Mouse (Mus musculus) ovary, adult 18-20 months (tissue): Measurements from ENCODE around the gene Nadsyn1.
A peak's percentile ranks its signal among the peaks of the same experiment; 100 is the strongest.

Source experiments
- DNase-seq: peaks from one replicate; pipeline ENCODE4 v3.0.0; 2022; ENCODE audit warnings: low spot score, mixed read lengths

The Nadsyn1 gene

GRCm38 (mm10) chr7:143822375-143823265, at the start of gene Nadsyn1, which contains the start of gene Dhcr7:
Nadsyn1 (minus strand) TSS chr7:143822849.
Dhcr7 (plus strand) TSS chr7:143823145.
- peak; percentile 99 for DNase-seq

GRCm38 (mm10) chr7:143868874-143869273, 46.2 kb upstream of the Nadsyn1 start:
- DNase-seq, result no peak

DNA sequence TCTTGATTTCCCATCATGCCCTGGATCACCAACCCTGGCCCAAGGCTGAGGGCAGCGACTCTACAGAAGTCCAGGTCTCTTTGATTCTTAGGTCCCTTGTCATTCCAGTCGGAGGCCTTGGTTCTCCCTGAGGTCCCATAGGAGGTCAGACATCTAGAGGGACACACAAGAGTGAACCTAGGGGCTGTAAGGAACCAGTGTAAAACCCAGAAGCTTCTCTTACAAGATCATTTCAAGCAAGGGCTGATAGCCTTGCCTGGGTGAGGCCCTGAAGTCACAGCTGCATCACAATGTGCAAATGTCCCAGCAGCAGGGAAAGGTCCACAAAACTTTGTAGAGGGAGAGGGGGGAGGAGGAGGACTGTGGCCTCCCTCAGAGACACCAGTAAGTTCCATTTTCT, 43.9 kb upstream of the Nadsyn1 start, which contains the start of gene Gm498:
TSS of gene Gm498 (plus strand) at position 301 of the 400 bp plus-strand sequence.
- no peak for DNase-seq

DNA sequence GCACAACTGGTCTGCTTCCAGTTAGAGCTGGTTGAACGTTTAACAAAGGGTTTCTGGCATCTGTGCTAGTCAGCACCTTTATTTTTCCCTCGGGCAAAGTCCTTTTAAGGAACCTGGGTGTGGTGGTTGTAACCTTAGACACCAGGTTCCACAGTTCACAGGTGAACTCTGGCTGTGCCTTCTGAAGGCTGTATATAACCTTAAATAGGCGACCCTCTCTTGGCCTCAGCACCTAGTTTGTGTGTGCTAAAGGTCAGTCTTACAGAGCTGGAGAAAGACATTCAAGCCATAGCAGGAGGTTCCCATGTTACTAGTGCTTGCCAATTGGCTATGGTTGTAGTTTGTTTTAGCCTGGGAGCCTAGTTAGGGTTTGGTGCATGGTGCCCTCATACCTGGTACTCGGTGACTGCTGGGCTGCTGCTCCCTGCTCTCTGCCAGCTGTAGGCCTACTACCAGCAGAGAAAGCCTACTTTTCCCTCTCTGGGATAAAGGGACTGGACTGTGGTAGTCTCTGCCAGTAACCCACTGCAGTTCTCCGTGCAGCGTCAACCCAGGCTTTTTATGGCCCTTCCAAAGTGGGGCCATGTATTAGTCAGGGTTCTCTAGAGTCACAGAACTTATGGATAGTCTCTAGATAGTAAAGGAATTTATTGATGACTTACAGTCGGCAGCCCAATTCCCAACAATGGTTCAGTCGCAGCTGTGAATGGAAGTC, 26.3 kb upstream of the Nadsyn1 start:
- no peak for DNase-seq

DNA sequence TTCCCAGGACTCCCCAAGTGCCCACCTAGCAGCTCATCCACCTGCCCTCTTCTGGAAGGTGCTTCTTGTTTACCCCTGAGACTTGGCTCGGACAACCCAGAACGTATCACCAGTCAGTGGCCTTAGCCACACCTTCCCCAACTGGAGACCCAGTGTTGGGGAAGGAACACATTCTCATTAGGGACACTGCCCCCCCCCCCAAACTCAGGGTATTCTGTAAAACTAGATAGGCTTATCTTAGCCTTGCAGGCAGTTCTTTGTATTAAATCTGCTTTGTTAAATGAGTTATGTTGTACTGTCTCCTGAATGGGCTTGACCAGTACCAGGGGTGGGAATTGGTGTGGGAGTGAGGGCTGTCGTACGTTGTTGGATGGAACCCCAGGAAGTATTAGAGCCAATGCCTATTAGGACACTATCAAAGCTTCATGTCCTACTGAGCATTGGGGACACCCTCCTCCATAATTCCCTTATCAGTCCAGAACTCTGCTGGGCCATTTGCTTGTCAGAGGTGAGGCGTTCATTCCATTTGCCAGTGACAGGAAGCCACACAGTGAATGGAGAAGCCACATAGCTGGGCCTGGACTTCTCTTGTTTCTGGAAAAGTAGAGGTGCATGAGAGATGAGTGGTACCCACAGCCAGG, 25.6 kb upstream of the Nadsyn1 start:
- no peak for DNase-seq

GRCm38 (mm10) chr7:143841301-143841700, 18.7 kb upstream of the Nadsyn1 start:
- DNase-seq, result no peak

DNA sequence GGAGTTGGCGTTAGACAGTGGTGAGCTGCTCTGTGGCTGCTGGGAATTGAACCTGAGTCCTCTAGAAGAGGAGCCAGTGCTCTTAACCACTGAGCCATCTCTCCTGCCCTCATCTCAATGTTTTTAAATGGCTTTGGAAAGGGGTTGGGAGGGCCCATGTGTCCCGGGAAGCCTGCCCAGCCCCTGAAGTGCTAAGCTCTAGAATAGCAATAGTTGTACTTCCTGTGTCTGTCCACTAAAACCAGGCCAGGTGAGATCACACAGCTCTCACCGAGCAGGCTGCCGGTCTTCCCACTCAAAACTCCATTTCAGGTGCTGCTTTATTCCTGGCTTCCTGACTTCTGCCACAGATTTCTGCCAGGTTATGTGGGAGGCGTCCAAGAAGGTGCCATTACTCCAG, 17.5 kb upstream of the Nadsyn1 start:
- no peak for DNase-seq

- no peak for DNase-seq
These were observed 15.2 kb upstream of the Nadsyn1 start for GRCm38 (mm10) chr7:143837705-143838358.

- DNase-seq, result no peak
These were observed 12.3 kb upstream of the Nadsyn1 start for GRCm38 (mm10) chr7:143834972-143835371.

- DNase-seq, result no peak
These were observed 11.7 kb upstream of the Nadsyn1 start for GRCm38 (mm10) chr7:143834316-143834715.

DNA sequence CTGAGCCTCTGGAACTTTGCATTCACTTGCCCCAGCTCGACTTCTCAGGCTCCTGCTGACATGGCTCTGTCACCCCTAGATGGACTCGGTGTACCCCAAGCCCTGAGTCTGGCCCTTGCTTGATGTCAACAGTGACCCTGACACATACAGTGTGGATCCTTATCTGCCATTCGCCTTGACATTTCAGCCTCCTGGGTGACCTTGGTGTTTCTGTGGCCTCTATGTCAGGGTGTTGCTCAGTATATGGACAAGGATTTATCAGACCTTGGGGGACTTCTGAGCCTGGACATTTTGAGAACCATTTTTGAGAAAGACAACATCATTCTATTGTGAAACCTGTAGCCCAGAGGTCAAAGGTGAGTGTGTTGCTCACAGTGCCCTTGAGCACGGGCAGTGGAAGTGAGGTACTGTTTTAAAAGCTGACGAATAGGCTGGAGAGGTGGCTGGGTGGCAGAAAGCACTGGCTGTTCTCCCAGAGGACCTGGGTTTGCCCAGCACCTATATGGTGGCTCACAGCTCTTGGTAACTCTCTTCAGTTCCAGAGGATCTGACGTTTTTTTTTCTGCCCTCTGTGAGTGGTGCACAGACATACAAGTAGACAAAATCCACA, 11.0 kb upstream of the Nadsyn1 start:
- DNase-seq, result no peak

DNA sequence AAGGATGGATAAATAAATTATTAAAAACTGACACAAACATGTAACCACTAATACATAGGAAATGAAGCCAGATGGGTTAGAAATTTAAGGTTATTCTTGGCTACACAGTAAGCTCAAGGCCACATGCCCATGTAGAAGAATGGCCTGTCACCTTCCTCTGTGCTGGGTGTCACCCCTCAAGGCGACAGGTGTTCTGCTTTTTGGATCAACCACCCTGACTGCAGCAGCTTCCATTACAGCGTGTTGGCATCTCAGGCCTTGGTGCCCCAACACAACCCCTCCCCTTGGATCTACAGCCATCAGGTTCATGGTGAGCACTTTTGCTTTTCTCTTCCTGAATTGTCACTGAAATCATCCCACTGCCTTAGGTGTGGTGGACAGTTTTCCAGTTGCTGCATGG, 10.0 kb upstream of the Nadsyn1 start:
- DNase-seq, result no peak

- peak; percentile 61 for DNase-seq
These were observed 9.5 kb upstream of the Nadsyn1 start for GRCm38 (mm10) chr7:143832196-143832595.

GRCm38 (mm10) chr7:143830399-143830798, 7.8 kb upstream of the Nadsyn1 start:
- no peak for DNase-seq

- DNase-seq, result peak; percentile 95
These were observed 7.1 kb upstream of the Nadsyn1 start for GRCm38 (mm10) chr7:143829504-143830331.

DNA sequence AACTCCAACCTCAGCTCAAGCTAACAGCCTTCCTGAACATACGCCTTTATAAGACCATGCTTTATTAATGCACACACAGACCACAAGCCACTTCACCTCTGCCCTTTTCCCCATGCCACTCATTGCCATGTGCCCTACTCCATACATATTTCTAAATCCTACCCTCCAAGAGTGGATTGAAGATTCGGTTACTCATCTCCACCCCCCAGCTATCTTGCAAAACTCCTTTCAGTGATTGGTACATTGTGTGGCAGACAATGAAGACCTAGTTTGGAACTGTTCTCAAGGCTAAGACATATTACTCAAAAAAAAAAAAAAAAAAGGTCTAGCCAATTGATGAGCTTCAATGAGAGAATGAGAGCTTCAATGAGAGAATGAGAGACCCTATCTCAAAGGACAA, 4.3 kb upstream of the Nadsyn1 start:
- DNase-seq, result no peak

DNA sequence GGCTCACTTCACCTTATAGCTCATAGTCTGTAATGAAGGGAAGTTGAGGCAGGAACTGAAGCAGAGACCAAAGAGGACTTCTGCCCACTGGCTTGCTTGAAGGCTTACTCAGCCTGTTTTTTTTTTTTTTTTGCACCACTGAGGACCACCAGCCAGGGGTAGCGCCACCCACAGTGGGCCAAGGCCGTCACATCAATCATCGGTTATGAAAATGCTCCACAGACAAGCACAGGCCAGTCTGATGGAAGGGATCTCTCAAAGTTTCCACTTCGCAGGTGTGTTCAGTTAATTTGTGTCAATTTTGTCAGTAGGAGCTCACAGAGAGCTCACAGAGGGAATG, 587 bp upstream of the Nadsyn1 start:
- no peak for DNase-seq

DNA sequence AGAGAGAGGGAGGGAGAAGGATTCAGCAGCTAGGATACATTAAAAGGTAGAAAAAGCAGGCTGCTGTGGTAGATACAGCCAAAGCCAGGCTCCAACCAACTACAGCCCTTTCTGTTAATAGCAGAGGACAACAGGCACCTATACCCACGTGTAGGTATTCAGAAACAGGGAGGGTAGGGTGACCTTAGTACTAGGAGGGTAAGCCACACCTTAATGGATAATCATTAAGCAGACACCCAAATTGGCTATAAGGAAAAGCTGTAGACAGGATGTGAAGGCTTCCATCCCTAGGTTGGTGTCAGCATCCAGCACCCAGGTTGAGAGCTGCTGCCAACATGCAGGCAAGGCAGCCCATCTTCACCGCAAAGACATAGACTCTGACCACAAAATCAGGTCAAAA, 1.4 kb downstream of the Nadsyn1 start:
- no peak for DNase-seq

DNA sequence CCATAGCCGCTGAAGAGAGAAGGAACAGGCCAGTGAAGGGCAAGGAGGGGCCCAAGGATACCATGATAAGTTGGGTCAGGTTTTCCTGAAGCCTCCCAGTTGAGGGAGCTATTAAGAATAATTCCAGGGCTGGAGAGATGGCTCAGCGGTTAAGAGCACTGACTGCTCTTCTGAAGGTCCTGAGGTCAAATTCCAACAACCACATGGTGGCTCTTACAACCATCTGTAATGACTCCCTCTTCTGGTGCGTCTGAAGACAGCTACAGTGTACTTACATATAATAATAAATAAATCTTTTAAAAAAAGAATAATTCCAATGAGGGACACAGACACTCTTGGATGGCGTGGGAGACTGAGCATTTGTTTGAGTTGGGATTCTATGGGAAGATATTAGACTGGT, 3.4 kb downstream of the Nadsyn1 start:
- no peak for DNase-seq

- no peak for DNase-seq
These were observed 13.7 kb downstream of the Nadsyn1 start for GRCm38 (mm10) chr7:143808909-143809308.

DNA sequence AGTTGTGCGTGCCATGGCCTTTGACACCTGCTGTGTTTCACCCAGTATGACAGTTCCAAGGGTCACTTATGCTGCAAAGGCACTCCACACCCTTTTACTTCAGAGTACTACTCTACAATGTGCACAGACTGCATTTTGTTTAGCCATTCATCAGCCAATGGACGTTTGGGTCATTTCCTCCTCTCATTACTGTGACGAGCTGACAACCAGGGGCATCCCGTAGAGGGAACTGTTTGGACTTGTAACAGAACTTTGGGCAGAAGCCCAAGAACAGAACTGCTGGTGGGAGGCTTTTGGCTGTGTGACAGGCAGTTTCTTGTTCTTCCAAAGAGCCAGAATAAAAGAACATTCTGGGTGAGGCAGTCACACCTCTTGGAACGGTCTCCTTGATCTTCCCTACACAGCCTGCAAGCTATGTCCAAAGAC, 17.4 kb downstream of the Nadsyn1 start:
- DNase-seq, result peak; percentile 29
